Mouse (Mus musculus) liver, adult 2 months (tissue): Measurements from ENCODE around the gene Epsti1. TPM values are rescaled to one million over a fixed set of nuclear protein-coding genes. Genes with fewer than 3 reads are reported as not detected.

Source experiments
- DNase-seq: peaks from one replicate; pipeline ENCODE4 v3.0.0-alpha.2; 2011; ENCODE audit warnings: low read depth, low spot score; ENCODE audit errors: extremely low read depth
- H3K27ac ChIP-seq: fragments of 200-500 bp; replicated peaks from 2 replicates; pipeline ENCODE4 v1.5.1; 2012; ENCODE audit warnings: low read depth, mild to moderate bottlenecking, control low read depth, inconsistent platforms, low read length; ENCODE audit not compliant: insufficient read depth
- H3K27me3 ChIP-seq: fragments of 200-500 bp; 2 replicates; pipeline ENCODE4 v1.6.1; 2012; ENCODE audit warnings: mild to moderate bottlenecking, moderate library complexity, low read length, inconsistent platforms; ENCODE audit not compliant: control insufficient read depth, insufficient read depth
- H3K36me3 ChIP-seq: fragments of 200-500 bp; 2 replicates; pipeline ENCODE4 v1.6.1; 2012; ENCODE audit warnings: low read length, inconsistent platforms; ENCODE audit not compliant: control insufficient read depth, insufficient read depth
- H3K4me1 ChIP-seq: fragments of 200-500 bp; 2 replicates; pipeline ENCODE4 v1.6.1; 2011; ENCODE audit warnings: low read length; ENCODE audit not compliant: control insufficient read depth, insufficient read depth
- H3K4me3 ChIP-seq: fragments of 200-500 bp; 2 replicates; pipeline ENCODE4 v1.5.1; 2011; ENCODE audit warnings: low read depth, mild to moderate bottlenecking, control low read depth, low read length, moderate library complexity; ENCODE audit not compliant: insufficient read depth
- H3K79me2 ChIP-seq: fragments of 200-500 bp; 2 replicates; pipeline ENCODE4 v1.6.1; 2012; ENCODE audit warnings: inconsistent platforms, mild to moderate bottlenecking, low read length, moderate library complexity; ENCODE audit not compliant: control insufficient read depth, insufficient read depth
- H3K9ac ChIP-seq: fragments of 200-500 bp; 2 replicates; pipeline ENCODE4 v1.6.1; 2012; ENCODE audit warnings: low read depth, mild to moderate bottlenecking, control low read depth, inconsistent platforms, low read length
- CTCF ChIP-seq: fragments of 200-500 bp; IDR thresholded peaks from 2 replicates; pipeline ENCODE4 v1.5.1; 2011; ENCODE audit warnings: low read depth, low read length, control low read depth
- POLR2A ChIP-seq: fragments of 200-500 bp; IDR thresholded peaks from 2 replicates; pipeline ENCODE4 v1.6.1; 2011; ENCODE audit warnings: low read length, control low read depth; ENCODE audit not compliant: insufficient read depth; ENCODE audit errors: extremely low read depth
- WGBS: fragments of 180-500 bp; shearing (Covaris S2); methylation state at CpG from one replicate; pipeline ENCODE4 v1.1.7; 2018; 5-methylcytosine and 5-hydroxymethylcytosine counted together
- polyA plus RNA-seq: library from polyadenylated mRNA; depleted of rRNA; stranded (reverse); fragments of >200 nt; gene quantifications from 2 replicates; pipeline ENCODE4 v1.2.3, GENCODE M21; 2012
- total RNA-seq: library from RNA; depleted of rRNA; stranded (reverse); fragments of >200 nt; gene quantifications from 2 replicates; pipeline ENCODE4 v1.2.3, GENCODE M21; 2014

The Epsti1 gene
- total and polyA plus RNA-seq, 2 experiments, result 1.4 to 5.9 TPM

DNA sequence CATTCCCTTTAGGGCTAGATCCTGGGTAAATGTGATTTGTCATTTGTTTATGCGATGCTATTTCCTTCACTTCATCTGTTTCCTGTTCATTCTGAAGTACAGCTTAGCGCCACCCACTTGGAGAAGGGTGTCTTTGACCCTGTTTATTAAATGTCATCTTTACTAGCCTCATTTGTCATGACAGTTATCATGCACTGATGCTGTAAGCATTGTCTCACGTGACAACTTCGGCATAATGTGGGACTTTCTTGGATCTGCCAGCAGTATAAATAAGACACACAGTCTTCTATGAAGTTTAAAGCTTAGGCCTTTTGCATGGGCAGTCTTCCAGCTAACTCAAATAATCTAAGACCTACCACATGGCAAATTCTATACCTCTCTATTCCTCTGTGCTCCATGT is 67.3 kb downstream of the Epsti1 start:
- H3K27me3 ChIP-seq, result no peaks in the 10 kb centered on the region
- no peaks in the 10 kb centered on the region; the same call in 1 of the 2 replicates for H3K4me1 ChIP-seq
- H3K4me3 ChIP-seq, result no peak overlapping the region
- DNase-seq, result no peak
- 78% methylated on average over 4 of the region's 4 CpGs for WGBS
- no peaks in the 10 kb centered on the region for H3K79me2 ChIP-seq
- TF ChIP-seq POLR2A (no peak), CTCF (no peak)
- no peak overlapping the region for H3K9ac ChIP-seq
- H3K27ac ChIP-seq, result no peak overlapping the region
- no peaks in the 10 kb centered on the region for H3K36me3 ChIP-seq

DNA sequence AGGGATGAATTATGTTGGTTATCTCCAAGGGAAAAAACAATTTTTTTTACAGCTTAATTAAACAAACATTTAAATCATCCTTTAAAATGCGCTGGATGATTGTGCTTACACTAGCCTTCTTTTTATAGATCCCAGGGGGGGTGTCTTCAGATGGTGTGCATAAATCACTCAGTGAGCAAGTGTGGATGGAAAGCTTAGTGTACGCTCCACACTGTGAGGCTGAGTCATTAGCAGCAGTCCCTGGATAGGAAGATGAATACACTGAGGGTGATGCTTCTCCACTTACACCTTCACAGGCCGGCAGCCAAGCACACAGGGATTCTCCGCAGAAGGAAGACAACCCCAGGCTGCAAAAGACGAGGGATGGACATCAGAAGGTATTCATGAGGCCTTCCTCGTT is 70.2 kb downstream of the Epsti1 start:
- TF ChIP-seq POLR2A (no peak), CTCF (no peak)
- no peak overlapping the region for H3K9ac ChIP-seq
- no peaks in the 10 kb centered on the region; the same call in 1 of the 2 replicates for H3K4me1 ChIP-seq
- 79% methylated on average over 6 of the region's 6 CpGs for WGBS
- no peak overlapping the region for H3K4me3 ChIP-seq
- no peak overlapping the region for H3K27ac ChIP-seq
- no peaks in the 10 kb centered on the region for H3K27me3 ChIP-seq
- DNase-seq, result no peak
- no peaks in the 10 kb centered on the region for H3K36me3 ChIP-seq
- H3K79me2 ChIP-seq, result no peaks in the 10 kb centered on the region

DNA sequence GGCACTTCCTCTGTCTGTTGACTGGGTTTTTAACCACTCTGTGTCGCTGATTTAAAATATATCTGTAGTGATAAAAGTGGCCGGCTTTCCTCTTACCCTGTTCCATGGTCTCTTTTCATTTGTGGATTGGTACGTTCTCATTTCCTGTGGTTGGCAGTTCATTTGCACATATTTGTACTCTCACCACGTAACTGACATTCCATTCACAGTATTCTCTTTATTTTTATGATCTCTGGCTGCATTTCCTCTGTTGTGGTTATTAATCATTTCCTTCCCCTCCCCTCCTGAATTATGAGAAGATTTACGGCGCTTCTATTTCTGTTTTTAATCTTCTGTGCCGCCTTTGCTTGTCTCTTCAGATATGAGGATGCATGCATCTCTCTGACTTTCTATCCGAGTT is 71.7 kb downstream of the Epsti1 start:
- no peaks in the 10 kb centered on the region for H3K36me3 ChIP-seq
- H3K27ac ChIP-seq, result no peak overlapping the region
- no peak overlapping the region for H3K4me3 ChIP-seq
- TF ChIP-seq CTCF (no peak), POLR2A (no peak)
- no peaks in the 10 kb centered on the region for H3K27me3 ChIP-seq
- no peak overlapping the region for H3K9ac ChIP-seq
- 60% methylated on average over 8 of the region's 8 CpGs for WGBS
- no peaks in the 10 kb centered on the region for H3K79me2 ChIP-seq
- DNase-seq, result no peak
- H3K4me1 ChIP-seq, result no peaks in the 10 kb centered on the region; the same call in 1 of the 2 replicates

- Histone ChIP-seq H3K27me3 (no peaks in the 10 kb centered on the region), H3K9ac (no peak overlapping the region), H3K4me1 (no peaks in the 10 kb centered on the region), H3K4me3 (no peak overlapping the region), H3K79me2 (no peaks in the 10 kb centered on the region), H3K27ac (no peak overlapping the region), H3K36me3 (no peaks in the 10 kb centered on the region)
- WGBS, result 63% methylated on average over 5 of the region's 5 CpGs
- TF ChIP-seq POLR2A (no peak), CTCF (no peak)
- DNase-seq, result no peak
Observed at GRCm38 (mm10) chr14:77981516-77981915, 77.5 kb downstream of the Epsti1 start.

DNA sequence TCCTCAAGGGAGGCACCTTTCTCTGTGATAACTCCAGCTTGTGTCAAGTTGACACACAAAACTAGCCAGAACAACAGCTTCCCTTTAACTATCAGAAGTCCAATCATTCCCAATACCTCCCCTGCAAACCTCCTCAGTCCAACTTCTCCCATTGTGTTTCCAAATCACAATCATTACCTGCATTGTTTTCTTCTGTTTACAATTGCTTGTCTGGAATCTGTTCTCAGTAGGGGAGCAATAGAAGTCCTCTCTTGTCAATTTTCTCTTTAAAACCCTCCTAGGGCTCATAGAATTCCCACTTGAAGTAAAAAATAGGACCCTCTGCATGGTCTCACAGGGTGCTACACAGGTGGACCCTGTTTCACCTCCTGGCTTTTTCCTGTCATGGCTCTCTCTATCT is 93.7 kb downstream of the Epsti1 start:
- Histone ChIP-seq H3K4me1 (no peaks in the 10 kb centered on the region), H3K36me3 (no peaks in the 10 kb centered on the region), H3K4me3 (no peak overlapping the region), H3K27ac (no peak overlapping the region), H3K9ac (no peak overlapping the region), H3K79me2 (no peaks in the 10 kb centered on the region), H3K27me3 (no peaks in the 10 kb centered on the region)
- TF ChIP-seq CTCF (no peak), POLR2A (no peak)
- DNase-seq, result no peak

DNA sequence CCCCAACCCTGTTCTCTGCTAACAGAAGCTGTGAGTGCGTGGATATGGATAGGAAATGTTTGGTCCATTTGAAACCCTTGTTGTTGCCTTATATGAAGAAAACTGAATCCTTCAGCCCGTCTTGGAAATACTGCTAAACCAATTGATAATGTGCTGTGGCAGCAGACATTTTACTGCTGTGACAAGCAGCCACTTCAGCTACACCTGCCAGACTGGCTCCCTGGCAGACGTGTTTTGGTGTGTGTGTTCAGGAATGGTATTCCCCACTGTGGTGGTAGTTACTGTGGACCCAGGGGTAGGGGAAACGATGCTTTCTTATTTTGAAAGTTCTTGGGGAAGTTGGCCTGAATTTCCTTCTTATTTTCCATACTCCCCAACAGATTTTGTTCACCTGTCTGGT is 100.4 kb downstream of the Epsti1 start:
- no peak for TF ChIP-seq CTCF
- TF ChIP-seq POLR2A, result no peak
- no peaks in the 10 kb centered on the region for H3K36me3 ChIP-seq
- no peaks in the 10 kb centered on the region for H3K4me1 ChIP-seq
- H3K27me3 ChIP-seq, result no peaks in the 10 kb centered on the region
- H3K4me3 ChIP-seq, result no peak overlapping the region
- H3K79me2 ChIP-seq, result no peaks in the 10 kb centered on the region
- 79% methylated on average over 4 of the region's 4 CpGs for WGBS
- no peak for DNase-seq
- no peak overlapping the region for H3K27ac ChIP-seq
- H3K9ac ChIP-seq, result no peak overlapping the region
